Mouse (Mus musculus): ENCODE measurements around the gene Fbxo24.

Fbxo24 gene

DNA sequence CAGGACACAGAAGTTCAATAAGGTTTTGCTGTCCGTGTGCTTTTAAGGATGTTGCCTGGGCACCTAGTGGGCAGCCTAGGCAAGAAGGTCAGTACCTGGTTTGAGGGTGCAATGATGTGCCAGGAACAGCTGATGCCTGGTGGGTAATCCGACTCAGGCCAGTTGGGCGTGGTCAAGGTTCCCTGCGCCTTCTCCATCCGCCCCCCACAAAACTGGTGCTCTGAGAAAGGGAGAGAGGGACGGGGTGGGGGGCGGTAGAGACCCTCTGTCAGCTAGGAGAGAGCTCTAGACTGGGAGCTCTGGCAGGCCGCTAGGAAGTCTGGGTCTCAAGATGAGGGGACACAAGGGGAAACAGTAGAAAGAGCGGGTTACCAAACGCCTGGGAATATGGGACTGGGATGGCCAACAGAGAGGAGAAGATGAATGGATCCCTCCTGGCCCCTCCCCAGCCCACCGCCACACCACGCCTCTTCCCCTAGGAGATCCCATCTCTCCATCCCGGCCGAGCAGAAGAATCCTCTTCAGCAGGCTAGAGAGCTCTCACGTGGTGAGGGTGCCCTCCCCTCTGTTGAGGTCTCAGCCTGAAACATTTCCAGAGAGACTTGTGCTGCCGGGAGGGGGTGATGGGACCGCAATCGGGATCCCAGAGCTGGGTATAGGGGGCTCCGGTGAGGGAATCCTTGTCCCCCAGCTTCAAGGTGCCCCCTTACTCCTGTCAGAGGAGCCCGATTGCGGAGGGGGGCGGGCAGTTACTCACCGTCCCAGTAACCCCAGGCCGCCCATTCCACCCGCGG, 20.7 kb downstream of the Fbxo24 start:
- no peak for DNase-seq (ENCODE audit: low read depth in 2 of 2, low spot score in 2 of 2)

DNA sequence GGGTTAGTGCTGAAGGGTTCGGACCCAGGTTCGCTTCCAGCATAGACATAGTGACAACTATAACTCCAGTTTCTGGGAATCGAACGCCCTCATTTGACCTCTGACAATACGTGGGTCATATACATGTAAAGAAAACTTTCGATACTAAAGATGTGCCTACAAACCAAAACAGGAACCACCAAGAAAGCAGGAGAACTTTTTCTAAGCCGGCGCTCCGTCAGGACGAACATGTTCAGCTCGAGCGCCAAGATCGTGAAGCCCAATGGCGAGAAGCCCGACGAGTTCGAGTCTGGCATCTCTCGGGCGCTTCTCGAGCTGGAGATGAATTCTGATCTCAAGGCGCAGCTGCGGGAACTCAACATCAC, 27.5 kb downstream of the Fbxo24 start:
- no peak for DNase-seq (ENCODE audit: low read depth in 2 of 2, low spot score in 2 of 2)

DNA sequence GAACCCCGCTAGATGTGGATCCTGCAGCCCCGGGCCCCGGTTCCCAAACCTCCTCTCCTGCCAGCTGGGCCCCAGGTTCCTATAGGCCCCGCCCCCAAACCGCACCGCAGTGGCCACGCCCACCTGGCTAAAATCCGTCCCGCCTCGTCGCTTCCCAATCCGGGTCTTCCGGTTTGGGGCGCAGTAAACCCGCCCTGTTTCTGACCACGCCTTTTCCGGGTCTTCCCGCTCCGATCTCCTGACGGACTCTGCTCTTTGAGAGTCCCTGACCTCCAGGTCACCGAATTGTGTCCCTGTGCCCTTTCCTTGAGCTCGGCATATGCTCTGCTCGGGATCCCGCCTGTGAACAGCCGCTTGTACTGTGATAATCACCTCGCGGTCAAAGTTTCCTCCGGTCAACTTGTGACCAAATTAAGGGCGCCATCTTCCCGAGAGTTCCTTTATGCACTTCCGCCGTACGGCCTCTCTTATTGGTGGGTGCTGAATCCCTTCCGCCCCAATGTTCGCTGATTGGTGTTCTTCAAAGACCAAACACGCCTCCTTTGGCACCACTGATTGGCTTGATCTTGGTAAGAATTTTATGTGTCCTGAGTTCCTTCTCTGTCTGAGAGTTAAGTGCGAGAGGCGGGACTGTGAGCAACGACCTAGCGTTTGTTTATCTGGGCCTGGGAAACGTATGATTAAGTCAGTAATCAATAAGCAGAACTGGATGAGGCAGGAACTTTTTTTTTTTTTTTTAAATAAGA, 28.0 kb downstream of the Fbxo24 start, which contains the start of gene Mospd3:
Gene Mospd3 (minus strand): TSS at position 440 of the 746 bp plus-strand sequence.
- DNase-seq (ENCODE audit: low read depth in 2 of 2, low spot score in 2 of 2) = peak; percentile 89 to 95

DNA sequence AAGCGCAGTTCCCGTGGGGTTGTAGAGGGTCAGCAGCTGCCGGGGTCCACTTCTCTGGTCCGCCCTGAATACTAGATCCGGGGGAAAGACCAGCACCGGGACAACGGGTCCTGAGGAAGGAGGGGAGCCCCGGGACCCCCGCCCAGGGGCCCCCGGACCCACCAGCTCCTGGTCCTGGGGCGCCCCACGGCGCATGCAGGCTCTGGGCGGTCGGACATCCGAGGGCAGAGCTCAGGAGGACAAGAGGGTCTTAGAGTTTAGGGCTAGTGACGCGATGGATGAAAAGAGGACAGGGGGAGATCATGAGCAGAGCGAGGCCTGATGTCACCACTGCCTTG, 28.6 kb downstream of the Fbxo24 start:
- DNase-seq (ENCODE audit: low read depth in 2 of 2, low spot score in 2 of 2) = no peak

DNA sequence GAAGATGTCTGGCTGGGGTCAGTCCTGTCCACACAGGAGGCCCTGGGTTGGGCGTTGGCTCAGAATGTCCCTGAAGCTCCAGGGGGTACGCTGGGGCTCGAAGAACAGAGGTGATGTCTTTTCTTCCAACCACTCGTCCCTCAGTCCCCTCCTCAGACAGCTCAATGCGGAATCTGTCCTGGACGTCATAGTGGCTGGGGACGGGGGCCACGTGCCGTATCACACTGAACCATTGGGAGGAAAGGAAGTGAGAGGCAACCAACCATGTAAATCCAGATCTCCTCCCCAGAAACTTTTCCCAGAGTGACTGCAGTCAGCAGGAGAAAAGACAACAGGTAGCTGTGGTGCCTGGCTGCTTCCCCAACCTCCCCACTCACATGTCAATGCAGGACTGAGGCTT, 29.2 kb downstream of the Fbxo24 start:
- no peak for DNase-seq (ENCODE audit: low read depth in 2 of 2, low spot score in 2 of 2)

DNA sequence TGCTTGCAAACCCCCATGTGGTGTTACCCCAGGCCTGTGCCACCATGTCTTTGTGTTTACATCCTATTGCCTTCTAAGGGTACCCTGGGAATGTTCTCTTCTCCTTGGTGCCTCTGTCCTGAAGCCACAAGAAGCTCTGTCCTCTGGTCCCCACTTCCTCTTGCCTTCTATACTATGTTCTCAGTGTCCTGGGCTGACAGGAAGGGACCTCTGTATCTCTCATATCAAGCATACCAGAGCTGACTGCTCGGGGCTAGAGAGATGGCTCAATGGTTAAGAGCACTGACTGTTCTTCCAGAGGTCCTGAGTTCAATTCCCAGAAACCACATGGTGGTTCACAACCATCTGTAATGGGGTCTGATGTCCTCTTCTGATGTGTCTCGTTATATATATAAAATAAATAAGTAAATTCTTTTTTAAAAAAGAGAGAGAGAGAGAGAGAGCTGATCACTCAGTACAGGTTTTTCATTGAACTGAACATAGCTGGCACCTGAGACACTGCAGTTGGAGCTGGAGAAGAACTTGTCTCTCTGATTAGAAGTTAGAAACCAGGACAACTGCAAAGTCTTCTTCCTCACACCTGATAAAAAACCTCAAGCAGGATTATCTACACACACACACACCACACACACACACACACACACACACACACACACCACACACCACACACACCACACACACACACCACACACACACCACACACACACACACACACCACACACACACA, 30.5 kb downstream of the Fbxo24 start:
- DNase-seq (ENCODE audit: low read depth in 2 of 2, low spot score in 2 of 2) = no peak

DNA sequence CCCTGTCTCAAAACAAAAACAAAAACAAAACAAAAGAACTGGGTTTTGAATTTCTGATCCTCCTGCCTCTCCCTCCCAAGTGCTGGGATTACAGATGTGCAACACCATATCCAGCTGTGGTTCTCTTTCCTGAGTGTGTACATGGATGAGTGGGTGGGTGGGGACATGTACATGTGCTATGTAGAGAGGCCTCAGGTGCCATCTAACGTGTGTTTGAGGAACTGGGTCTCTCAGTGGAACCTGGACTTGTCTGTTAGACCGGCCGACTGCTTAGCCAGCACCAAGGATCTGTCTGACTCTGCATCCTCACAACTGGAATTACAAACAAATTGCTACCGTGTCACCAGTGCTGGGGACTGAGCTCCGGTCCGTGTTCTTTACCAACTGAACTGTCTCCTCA, 31.2 kb downstream of the Fbxo24 start:
- DNase-seq (ENCODE audit: low read depth in 2 of 2, low spot score in 2 of 2) = no peak

DNA sequence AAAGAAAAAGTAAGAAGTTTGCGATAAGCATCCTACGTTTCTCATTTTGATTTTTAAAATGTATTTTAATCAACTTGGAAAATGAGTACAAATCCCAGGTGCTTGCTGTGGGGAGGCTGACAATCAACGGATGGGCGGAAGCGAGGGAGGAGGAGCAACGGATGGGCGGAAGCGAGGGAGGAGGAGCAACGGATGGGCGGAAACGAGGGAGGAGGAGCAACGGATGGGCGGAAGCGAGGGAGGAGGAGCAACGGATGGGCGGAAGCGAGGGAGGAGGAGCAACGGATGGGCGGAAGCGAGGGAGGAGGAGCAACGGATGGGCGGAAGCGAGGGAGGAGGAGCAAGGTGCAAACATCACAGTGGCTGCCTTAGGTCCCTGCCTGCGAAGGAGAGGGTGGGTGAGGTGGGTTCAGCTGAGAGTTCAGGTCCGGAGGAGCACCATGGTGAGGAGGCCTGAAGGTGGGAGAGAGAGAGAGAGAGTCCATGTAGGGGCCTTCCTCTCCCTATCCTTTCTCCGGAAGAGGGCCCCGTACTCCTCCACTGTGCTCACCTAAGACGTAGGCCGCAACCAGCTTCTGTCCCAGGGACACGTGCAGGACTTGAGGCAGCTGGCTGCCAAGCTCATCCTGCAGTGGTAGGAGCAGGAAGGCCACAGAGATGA, 32.1 kb downstream of the Fbxo24 start:
- DNase-seq (ENCODE audit: low read depth in 2 of 2, low spot score in 2 of 2) = peak; percentile 35

DNA sequence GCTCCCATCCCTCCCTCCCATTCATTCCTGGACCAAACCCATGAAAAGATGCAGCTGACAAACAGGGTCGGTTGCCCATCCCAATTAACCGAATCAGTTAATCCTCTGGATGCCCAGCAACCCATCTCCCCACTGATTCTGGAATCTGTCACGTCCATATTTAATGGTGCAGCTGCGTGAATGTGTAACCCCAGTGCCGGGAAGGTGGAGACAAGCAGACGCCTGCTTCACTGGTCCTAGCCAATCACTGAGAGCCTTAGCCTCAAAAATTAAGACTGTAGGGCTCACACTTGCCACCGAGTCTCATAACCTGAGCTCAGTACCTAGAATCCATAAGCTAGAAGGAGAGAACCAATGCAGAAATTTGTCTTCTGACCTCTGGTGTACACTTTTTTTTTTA, 32.9 kb downstream of the Fbxo24 start:
- DNase-seq (ENCODE audit: low read depth in 2 of 2, low spot score in 2 of 2) = no peak

DNA sequence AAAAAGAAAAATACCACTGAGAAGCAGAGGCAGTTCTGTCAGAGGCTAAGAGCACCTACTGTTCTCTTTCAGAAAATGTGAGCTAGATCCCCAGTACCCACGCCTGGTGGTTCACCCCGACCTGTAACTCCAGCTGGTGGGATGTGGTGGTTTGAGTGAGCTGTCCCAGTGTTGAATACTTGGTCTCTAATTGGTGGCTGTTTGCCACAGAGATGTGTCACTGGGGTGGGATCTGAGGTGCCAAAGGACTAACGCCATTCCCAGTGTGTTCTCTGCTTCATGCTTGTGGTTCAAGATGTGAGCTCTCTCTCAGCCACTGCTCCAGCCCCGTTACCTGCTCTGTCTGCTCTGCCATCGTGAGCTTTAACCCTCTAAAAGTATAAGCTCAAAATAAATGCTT, 38.3 kb downstream of the Fbxo24 start:
- DNase-seq (ENCODE audit: low read depth in 2 of 2, low spot score in 2 of 2) = no peak

DNA sequence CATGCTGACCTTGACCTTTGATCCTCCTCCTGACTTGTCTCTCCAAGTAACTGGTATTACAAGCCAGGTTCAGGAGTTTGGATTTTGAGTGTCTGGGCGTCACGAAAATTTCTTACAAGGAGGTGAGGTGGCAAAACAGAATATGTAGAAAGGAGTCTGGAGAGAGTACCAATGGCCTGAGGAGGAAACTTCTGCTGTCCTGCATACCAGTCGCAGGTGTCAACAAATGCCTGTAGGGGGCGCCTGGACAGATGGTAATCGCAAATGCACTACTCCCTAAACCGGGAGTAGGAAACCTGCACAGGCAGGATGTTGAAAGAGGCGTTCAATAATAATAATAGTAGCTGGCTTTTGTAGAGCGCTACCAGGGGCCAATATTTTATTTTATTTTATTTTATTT, 43.8 kb downstream of the Fbxo24 start:
- peak; percentile 53 to 65 for DNase-seq (ENCODE audit: low read depth in 2 of 2, low spot score in 2 of 2)

DNA sequence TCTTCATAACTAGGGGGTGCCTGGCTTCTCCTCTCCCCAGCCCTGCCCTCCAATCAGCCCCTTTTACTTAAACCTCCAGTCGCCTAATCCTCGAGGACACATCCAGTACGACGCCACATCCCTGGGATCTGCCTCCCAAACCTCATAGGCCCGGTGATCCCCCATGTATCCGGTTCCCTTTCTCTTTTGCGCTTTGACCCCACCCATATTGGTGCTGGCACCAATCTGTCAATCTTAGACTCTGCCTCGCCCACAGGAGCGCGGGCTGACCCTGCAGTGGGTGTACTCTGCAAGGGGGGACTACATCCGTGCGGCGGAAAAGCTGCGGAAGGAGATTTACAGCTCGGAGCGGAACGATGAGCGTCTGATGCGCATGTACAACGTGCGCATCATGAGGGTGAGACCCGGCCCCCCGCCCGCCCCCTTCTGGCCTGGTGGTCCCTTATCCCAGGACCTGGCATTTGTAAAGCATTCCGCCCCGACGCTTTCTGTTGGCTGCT, 45.1 kb downstream of the Fbxo24 start:
- DNase-seq (ENCODE audit: low read depth in 2 of 2, low spot score in 2 of 2) = peak in 1 of 2 experiments; percentile 21

DNA sequence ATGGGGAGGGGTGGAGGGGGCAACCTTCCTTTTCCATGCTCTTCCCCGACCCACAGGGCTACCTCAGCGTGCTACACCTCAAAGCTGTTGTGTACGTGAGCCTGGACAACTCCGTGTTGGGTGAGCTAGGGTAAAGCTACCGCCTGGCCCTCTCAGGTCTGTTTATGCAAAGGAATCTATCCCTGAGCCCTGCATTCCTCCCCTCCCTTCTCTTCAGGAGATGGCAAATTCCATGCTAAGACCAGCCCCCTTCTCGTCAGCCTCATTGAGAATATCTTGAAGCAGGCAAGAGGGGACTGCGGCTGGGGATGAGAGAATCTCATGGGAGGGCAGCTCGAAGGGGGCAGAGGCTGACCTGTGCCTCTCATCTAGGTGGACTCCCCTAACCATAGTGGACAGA, 46.1 kb downstream of the Fbxo24 start:
- no peak for DNase-seq (ENCODE audit: low read depth in 2 of 2, low spot score in 2 of 2)

DNA sequence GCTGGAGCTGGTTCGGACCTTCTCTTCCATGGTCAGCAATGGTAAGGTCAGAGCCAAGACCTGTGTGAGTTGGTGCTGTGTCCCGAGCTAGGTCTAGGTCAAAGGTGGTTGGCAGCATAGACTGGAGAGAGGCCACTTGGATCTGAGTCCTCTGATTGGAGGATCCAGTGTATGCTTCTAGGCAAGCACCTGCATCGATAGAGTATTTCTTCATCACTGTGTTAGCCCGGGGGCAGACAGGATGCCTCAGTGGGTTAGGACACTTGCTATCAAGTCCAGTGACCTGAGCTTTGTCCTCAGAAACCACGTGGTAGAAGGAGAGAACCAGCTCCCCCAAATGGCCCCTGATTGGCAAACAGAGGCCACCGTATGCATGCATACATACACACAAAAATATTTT, 48.6 kb downstream of the Fbxo24 start:
- DNase-seq (ENCODE audit: low read depth in 2 of 2, low spot score in 2 of 2) = no peak

DNA sequence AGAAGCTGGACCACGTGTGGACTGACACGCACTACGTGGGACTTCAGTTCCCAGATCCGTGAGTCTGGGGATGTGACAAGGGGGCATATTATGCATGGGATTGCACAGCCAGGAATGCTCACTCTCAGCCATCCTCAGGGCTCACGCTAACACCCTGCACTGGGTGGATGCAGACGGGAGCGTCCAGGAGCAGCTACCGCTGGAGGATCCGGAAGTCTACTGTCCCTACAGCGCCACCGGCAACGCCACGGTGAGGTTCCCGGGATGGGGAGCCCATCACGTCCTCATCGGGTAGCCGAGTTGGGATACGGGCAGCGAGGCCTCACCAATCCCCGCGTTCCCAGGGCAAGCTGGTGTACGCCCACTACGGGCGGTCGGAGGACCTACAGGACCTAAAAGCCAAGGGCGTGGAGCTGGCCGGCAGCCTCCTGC, 54.3 kb downstream of the Fbxo24 start:
- DNase-seq (ENCODE audit: low read depth in 2 of 2, low spot score in 2 of 2) = no peak

DNA sequence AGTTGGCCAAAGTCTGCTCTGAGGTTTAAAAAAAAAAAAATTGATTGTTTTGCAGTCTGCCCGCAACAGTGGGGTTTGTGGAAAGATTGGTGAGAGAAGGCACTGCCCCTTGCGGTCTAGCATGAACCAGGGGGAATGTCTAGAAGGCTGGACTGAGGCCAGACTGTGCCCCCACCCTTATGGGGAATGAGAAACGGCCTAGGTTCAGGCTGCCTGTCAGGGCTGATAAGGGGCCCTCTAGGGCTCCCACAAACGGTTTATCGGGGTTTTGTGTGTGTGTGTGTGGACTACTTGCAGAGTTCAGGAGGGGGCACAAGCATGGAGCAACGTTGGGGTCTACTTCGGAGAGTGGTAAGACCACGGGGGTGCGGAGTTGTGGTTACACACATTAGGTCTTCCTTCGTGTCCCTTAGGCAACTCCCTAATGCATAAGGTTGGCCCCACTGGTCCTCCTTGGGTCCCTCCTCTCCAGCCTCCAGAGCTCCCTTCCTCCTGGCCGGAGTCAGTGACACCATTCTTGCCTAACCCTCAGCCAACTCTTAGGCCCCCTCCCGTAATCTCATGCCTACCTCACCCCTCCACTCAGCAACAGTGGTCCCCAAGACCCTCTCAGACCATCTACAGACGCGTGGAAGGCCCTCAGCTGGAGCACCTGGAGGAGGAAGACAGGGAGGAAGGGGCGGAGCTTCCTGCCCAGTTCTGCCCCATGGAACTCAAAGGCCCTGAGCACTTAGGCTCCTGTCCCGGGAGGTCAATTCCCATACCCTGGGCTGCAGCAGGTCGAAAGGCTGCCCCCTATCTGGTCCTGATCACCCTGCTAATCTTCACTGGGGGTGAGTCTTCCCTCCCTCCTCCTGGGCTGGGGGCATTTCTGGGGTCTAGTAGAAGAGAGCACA, 57.9 kb downstream of the Fbxo24 start:
- DNase-seq (ENCODE audit: low read depth in 2 of 2, low spot score in 2 of 2) = no peak

DNA sequence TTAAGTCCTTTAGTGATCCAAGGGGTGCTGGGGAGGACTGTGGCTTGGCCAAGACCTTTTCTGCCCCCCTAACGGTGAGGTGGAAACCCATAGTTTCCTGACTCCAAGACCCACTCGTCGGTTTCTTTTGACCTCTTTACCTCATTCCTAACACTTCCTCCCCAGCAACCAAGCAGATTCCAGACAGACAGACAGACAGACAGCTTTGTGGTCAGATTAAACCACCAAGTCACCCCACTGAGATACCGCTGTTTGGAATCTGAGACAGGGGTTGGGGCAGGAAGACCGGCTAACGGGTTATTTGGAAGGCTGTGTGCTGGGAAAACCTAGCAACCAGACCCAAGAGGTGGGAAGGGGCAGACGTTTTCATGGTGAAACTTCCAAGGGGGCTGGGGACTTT, 58.6 kb downstream of the Fbxo24 start:
- no peak for DNase-seq (ENCODE audit: low read depth in 2 of 2, low spot score in 2 of 2)

DNA sequence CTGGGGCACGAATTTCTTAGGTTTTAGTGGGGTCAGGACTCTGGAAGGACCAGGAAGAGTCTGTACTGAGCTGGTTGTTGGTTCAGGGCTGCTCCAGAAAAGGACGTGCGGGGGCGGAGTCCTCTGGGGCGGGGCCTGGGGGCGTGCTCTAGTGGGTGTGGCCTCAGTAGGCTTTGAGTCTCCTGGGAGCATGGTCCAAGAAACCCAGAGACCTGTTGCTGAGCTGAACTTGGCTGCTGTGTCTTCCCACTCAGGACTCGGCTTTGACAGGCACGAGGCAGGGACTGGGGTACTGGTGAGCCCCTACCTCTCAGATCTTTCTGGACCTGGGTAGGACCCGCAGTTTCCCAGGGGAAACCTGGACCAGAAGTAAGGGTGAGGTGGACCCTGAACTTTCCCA, 59.1 kb downstream of the Fbxo24 start, which contains the start of gene Tfr2:
Gene Tfr2 (plus strand): TSS at position 176 of the 400 bp plus-strand sequence.
- peak in 1 of 2 experiments; percentile 26 for DNase-seq (ENCODE audit: low read depth in 2 of 2, low spot score in 2 of 2)

DNA sequence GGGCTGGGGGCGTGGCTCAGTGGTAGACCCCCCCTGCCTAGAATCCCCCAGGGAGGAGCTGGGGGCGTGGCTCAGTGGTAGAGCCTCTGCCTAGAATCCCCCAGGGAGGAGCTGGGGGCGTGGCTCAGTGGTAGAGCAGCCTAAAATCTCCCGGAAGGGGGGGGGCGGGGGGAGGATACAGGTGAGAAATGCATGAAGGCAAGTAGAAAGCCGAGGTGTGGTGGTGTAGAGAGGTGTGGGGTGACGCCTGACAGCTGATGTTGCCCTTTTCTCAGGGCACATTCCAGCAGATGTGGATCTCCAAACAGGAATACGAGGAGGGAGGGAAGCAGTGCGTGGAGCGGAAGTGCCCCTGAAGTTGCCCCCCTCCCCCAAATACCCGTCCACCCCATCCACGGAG, 59.8 kb downstream of the Fbxo24 start:
- DNase-seq (ENCODE audit: low read depth in 2 of 2, low spot score in 2 of 2) = no peak

DNA sequence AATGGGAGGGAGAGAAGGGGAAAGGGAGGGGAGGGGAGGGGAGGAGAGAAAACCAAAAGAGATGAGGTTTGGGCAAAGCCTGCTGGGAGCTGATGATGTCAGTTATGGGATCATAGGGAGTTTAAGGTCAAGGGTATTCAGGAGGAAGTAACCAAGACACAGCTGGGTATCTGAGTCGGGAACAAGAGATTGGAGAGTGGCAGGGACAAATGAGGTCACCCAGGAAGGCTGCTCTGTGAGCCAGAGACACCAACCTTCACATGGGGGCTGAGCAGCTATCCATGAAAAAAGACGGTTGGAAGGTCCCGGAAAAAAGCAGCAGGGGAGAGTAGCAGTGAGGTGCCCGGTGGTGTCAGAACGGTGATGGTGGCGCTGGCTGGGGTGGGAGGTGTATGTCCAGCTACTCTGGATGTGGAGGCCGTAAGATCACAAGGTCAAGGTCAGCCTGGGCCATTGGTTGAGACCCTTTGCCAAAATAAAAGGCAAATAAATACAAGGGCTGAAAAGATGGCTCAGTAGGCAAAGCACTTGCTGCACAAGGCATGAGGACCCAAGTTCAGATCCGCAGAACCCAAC, 60.5 kb downstream of the Fbxo24 start:
- DNase-seq (ENCODE audit: low read depth in 2 of 2, low spot score in 2 of 2) = no peak
